Mouse (Mus musculus): ENCODE data around the gene Srgap3. TPM values are rescaled to one million over a fixed set of nuclear protein-coding genes. Genes with fewer than 3 reads are reported as not detected.

Srgap3 gene
- polyA plus RNA-seq, 1 experiment from 2014 or later, result 1.2 TPM

- DNase-seq (ENCODE audit: low spot score), result no peak
These were observed 3.4 kb upstream of the Srgap3 start for GRCm38 (mm10) chr6:112950205-112951110.

GRCm38 (mm10) chr6:112949220-112949619 lies 2.2 kb upstream of the Srgap3 start:
- DNase-seq (ENCODE audit: low spot score), result no peak

GRCm38 (mm10) chr6:112948416-112948815 lies 1.4 kb upstream of the Srgap3 start:
- peak; percentile 27 for DNase-seq (ENCODE audit: low spot score)

GRCm38 (mm10) chr6:112946021-112946811 lies 850 bp downstream of the Srgap3 start:
- no peak for DNase-seq (ENCODE audit: low spot score)

GRCm38 (mm10) chr6:112945181-112945751 lies 1.8 kb downstream of the Srgap3 start:
- DNase-seq (ENCODE audit: low spot score), result no peak

GRCm38 (mm10) chr6:112943596-112944245 lies 3.3 kb downstream of the Srgap3 start:
- DNase-seq (ENCODE audit: low spot score), result no peak

GRCm38 (mm10) chr6:112939281-112939680 lies 7.8 kb downstream of the Srgap3 start:
- DNase-seq (ENCODE audit: low spot score), result no peak

GRCm38 (mm10) chr6:112937791-112938190 lies 9.3 kb downstream of the Srgap3 start:
- DNase-seq (ENCODE audit: low spot score), result no peak

GRCm38 (mm10) chr6:112934501-112934900 lies 12.6 kb downstream of the Srgap3 start:
- no peak for DNase-seq (ENCODE audit: low spot score)

- DNase-seq (ENCODE audit: low spot score), result no peak
These were observed 14.5 kb downstream of the Srgap3 start for GRCm38 (mm10) chr6:112932611-112933010.

GRCm38 (mm10) chr6:112930011-112930451 lies 17.0 kb downstream of the Srgap3 start:
- no peak for DNase-seq (ENCODE audit: low spot score)

- no peak for DNase-seq (ENCODE audit: low spot score)
These were observed 17.6 kb downstream of the Srgap3 start for GRCm38 (mm10) chr6:112929291-112929984.

GRCm38 (mm10) chr6:112928841-112929240 lies 18.2 kb downstream of the Srgap3 start:
- DNase-seq (ENCODE audit: low spot score), result no peak

GRCm38 (mm10) chr6:112927341-112927740 lies 19.7 kb downstream of the Srgap3 start:
- no peak for DNase-seq (ENCODE audit: low spot score)

- DNase-seq (ENCODE audit: low spot score), result no peak
These were observed 21.1 kb downstream of the Srgap3 start for GRCm38 (mm10) chr6:112926011-112926410.

- DNase-seq (ENCODE audit: low spot score), result no peak
These were observed 21.7 kb downstream of the Srgap3 start for GRCm38 (mm10) chr6:112925234-112925975.

- DNase-seq (ENCODE audit: low spot score), result no peak
These were observed 22.4 kb downstream of the Srgap3 start for GRCm38 (mm10) chr6:112924606-112925141.

- no peak for DNase-seq (ENCODE audit: low spot score)
These were observed 26.4 kb downstream of the Srgap3 start for GRCm38 (mm10) chr6:112920619-112921195.

- no peak for DNase-seq (ENCODE audit: low spot score)
These were observed 29.3 kb downstream of the Srgap3 start for GRCm38 (mm10) chr6:112917717-112918116.
